ENCODE assay signal across 19 mouse cellular contexts in the genomic region with DNA sequence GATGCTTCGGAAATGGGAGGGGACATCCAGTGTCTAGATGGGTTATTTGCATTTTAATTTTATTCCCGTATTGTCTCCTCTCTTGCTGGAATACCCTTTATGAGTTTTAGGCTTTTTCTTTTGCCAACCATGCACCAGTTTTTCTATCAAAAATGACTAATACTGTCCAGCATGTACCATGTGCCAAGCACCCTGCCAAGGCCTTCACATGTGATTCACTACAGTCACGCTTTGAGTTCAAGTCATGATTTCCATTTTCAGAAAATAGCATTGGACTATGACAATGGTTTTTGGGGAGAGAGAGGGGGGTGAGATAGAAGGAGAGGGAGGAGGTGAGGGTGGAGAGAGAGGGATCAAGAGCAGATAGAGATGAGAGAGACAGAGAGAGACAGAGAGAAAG.
DNase-seq lines count a peak whose midpoint lies in the region; TF ChIP-seq lines count a peak whose summit lies in the region.
"Had no signal": no experiment of that assay in that cellular context is flagged by ENCODE, and none has a peak within 500 bp of the region (broad histone marks: within the 10 kb centered on the region; RNA-seq: fewer than 3 reads in every experiment).

No protein-coding gene starts in this region.

- peak; percentile 24 for DNase-seq in adrenal gland, adult 8-10 months
- no peak for DNase-seq in adrenal gland, postnatal 10 days
- peak; percentile 20 for DNase-seq in 3134 (ENCODE audit: extremely low read depth, insufficient read length, low spot score)
- DNase-seq in adrenal gland, postnatal 14 days: peak; percentile 18
- no peak for DNase-seq in neural tube, embryonic 10.5 days (ENCODE audit: extremely low spot score, low spot score)
- DNase-seq: B cell, adult 2 months; cerebellum, adult 18-20 months; cerebellum, adult 9-11 months; cerebellum, postnatal 36 days; gastrocnemius, postnatal 10 days; heart, adult 2 months; heart, postnatal 36 days; kidney, adult 2 months had no signal

- H3K4me3 ChIP-seq in cortical plate, adult 2 months (ENCODE audit: insufficient read depth, low read length): no peak overlapping the region
- H3K4me3 ChIP-seq: embryonic facial prominence, embryonic 15.5 days; erythroblast, embryonic 14.5 days; forebrain, embryonic 10.5 days; heart, adult 2 months; heart, embryonic 12.5 days; hindbrain, embryonic 15.5 days had no signal

- peaks cover 6% of the 10 kb centered on the region for H3K4me1 ChIP-seq in cortical plate, adult 2 months (ENCODE audit: control insufficient read depth, insufficient read depth, low read length)
- H3K4me1 ChIP-seq: embryonic facial prominence, embryonic 15.5 days; forebrain, embryonic 10.5 days; heart, embryonic 12.5 days; hindbrain, embryonic 15.5 days had no signal

- no peak for TF ChIP-seq CTCF in cortical plate, adult 2 months (IDR thresholded peaks at IDR 0.05; ENCODE audit: extremely low read depth, insufficient read depth, low read length)

- no peak for TF ChIP-seq POLR2A in cortical plate, adult 2 months (IDR thresholded peaks at IDR 0.05; ENCODE audit: extremely low read depth, insufficient read depth, low read length)

- H3K27ac ChIP-seq in cortical plate, adult 2 months (ENCODE audit: insufficient read depth, low read length): peak overlapping the region; percentile 84; the same call in 1 of the 2 replicates
- H3K27ac ChIP-seq: embryonic facial prominence, embryonic 15.5 days; forebrain, embryonic 10.5 days; heart, adult 2 months; hindbrain, embryonic 15.5 days had no signal

Comparison
In these comparisons a context has a peak if more than half of its experiments do, and no peak if none do; other contexts are left out.
1. DNase-seq: peak in adrenal gland, adult 8-10 months (single experiment), 3134 (single experiment) and adrenal gland, postnatal 14 days (single experiment); none in adrenal gland, postnatal 10 days (single experiment) and neural tube, embryonic 10.5 days (single experiment).